Mouse (Mus musculus): ENCODE data around the gene 4930556J24Rik. TPM values are rescaled to one million over a fixed set of nuclear protein-coding genes. Genes with fewer than 3 reads are reported as not detected.

4930556J24Rik gene
- total and polyA plus RNA-seq, 3 experiments: 0.31 to 0.47 TPM; not detected in 1

DNA sequence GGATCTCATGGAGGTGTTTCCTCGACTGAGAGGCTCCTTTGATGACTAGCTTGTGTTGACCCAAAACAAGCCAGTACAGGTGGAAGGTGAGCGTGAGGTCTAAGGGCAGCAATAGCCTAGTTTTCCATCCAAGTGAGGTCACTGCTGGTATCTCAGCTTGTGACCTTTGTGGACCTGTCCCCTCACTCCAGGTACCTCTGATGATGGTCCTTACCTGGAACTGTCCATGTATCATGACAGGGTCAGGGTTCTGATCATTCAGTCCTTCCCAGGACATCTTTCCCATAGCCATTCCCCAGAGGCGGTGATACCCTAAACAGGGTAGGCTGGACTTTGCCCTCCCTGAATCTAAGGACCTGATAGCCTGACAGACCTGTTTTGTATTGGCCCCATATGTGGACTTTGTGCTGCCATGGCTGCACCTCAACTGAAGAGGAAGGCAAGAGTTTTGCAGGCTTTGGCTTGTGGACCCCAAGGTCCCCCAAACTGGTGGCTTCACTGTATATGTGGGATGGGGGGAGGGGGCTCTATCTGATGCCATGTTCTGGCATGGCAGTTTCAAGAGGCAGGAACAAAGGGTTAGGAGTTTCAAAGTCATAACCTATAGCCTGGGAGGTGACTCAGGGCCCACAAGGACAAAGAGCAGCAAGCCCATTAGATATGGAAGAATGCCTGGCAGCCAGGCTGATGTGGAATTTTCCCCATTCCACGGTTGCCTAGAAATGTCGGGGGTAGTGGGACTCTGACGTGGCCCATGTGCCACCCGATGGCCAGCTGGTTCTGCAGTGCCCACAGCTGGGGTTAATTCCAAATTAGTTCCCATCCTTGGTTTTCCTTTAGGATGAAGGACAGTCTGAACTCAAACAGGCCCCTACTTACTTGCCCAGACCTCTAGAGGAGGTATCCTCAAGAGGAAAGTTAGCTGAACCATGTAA, 6.0 kb upstream of the 4930556J24Rik start:
- H3K36me3 ChIP-seq (ENCODE audit: control insufficient read depth in 1 of 2, insufficient read depth in 2 of 2, low read length in 2 of 2): peaks cover 0 to 7% of the 10 kb centered on the region in 2 experiments; a peak in 2 of 4 replicates

GRCm38 (mm10) chr11:3981536-3981935, 5.0 kb upstream of the 4930556J24Rik start:
- no peak overlapping the region for H3K27ac ChIP-seq (ENCODE audit: control insufficient read depth, low read depth, low read length)
- H3K9me3 ChIP-seq (replicated peaks; ENCODE audit: insufficient read depth, low read length): no peaks in the 10 kb centered on the region
- no peaks in the 10 kb centered on the region for H3K4me1 ChIP-seq (ENCODE audit: control insufficient read depth in 1 of 2, insufficient read depth in 2 of 2, low read length in 2 of 2)
- H3K9ac ChIP-seq (ENCODE audit: control insufficient read depth, low read depth, low read length, poor library complexity, severe bottlenecking): no peak overlapping the region
- H3K79me2 ChIP-seq (ENCODE audit: control insufficient read depth, insufficient read depth, low read length, poor library complexity): no peaks in the 10 kb centered on the region
- peaks cover 0 to 14% of the 10 kb centered on the region in 2 experiments; a peak in 2 of 4 replicates for H3K36me3 ChIP-seq (ENCODE audit: control insufficient read depth in 1 of 2, insufficient read depth in 2 of 2, low read length in 2 of 2)
- no peaks in the 10 kb centered on the region for H3K27me3 ChIP-seq (ENCODE audit: control insufficient read depth in 1 of 2, insufficient read depth in 2 of 2, low read length in 2 of 2)
- H3K4me3 ChIP-seq (ENCODE audit: control insufficient read depth in 1 of 2, insufficient read depth in 1 of 2, low read depth in 2 of 2, low read length in 2 of 2): no peak overlapping the region
- no peak for TF ChIP-seq UBTF (IDR thresholded peaks at IDR 0.05; ENCODE audit: borderline replicate concordance, insufficient read depth, low read depth, low read length)
- no peak for TF ChIP-seq MAZ (IDR thresholded peaks at IDR 0.05; ENCODE audit: low read depth, low read length)
- no peak for TF ChIP-seq POLR2AphosphoS5 (IDR thresholded peaks at IDR 0.05; ENCODE audit: borderline replicate concordance, low read depth, low read length)
- TF ChIP-seq RCOR1 (IDR thresholded peaks at IDR 0.05; ENCODE audit: low read depth, low read length): no peak
- TF ChIP-seq CTCF (IDR thresholded peaks at IDR 0.05 in 2 of 3, conservative IDR thresholded peaks at IDR 0.05 in 1 of 3; ENCODE audit: control insufficient read depth in 1 of 3, insufficient read depth in 1 of 3, low read depth in 2 of 3, low read length in 3 of 3, poor library complexity in 1 of 3, severe bottlenecking in 1 of 3): no peak
- no peak; the same call in 1 of the 2 replicates for TF ChIP-seq POLR2AphosphoS2 (IDR thresholded peaks at IDR 0.05; ENCODE audit: low read length)
- no peak for TF ChIP-seq MYB (IDR thresholded peaks at IDR 0.05; ENCODE audit: low read depth, low read length)
- TF ChIP-seq BHLHE40 (IDR thresholded peaks at IDR 0.05; ENCODE audit: borderline replicate concordance, low read depth, low read length): no peak
- no peak for TF ChIP-seq ZMIZ1 (IDR thresholded peaks at IDR 0.05; ENCODE audit: low read depth, low read length)
- TF ChIP-seq MYC (IDR thresholded peaks at IDR 0.05; ENCODE audit: low read depth, low read length): no peak
- TF ChIP-seq SIN3A (IDR thresholded peaks at IDR 0.05; ENCODE audit: low read length): no peak
- no peak for TF ChIP-seq NRF1 (IDR thresholded peaks at IDR 0.05; ENCODE audit: insufficient read depth, low read depth, low read length, poor library complexity, severe bottlenecking)
- DNase-seq (ENCODE audit: low read depth, low spot score): no peak

More for the DNA sequence above, 6.0 kb upstream of the 4930556J24Rik start:
- TF ChIP-seq ZMIZ1 (IDR thresholded peaks at IDR 0.05; ENCODE audit: low read depth, low read length) (0 out of 2 replicates have a peak, but pooled peaks have one; percentile 43), EP300 (IDR thresholded peaks at IDR 0.05; ENCODE audit: low read depth in 1 of 2, low read length in 2 of 2) (no peak), HCFC1 (IDR thresholded peaks at IDR 0.05; ENCODE audit: low read depth, low read length) (no peak), RCOR1 (IDR thresholded peaks at IDR 0.05; ENCODE audit: low read depth, low read length) (no peak), POLR2AphosphoS5 (IDR thresholded peaks at IDR 0.05; ENCODE audit: borderline replicate concordance, low read depth, low read length) (0 out of 2 replicates have a peak, but pooled peaks have one; percentile 43), POLR2AphosphoS2 (IDR thresholded peaks at IDR 0.05; ENCODE audit: low read length) (peak; percentile 77)
- no peak overlapping the region for H3K9ac ChIP-seq (ENCODE audit: control insufficient read depth, low read depth, low read length, poor library complexity, severe bottlenecking)
- no peak for DNase-seq (ENCODE audit: low read depth, low spot score)
- H3K4me3 ChIP-seq (ENCODE audit: control insufficient read depth in 1 of 2, insufficient read depth in 1 of 2, low read depth in 2 of 2, low read length in 2 of 2): no peak overlapping the region
- no peaks in the 10 kb centered on the region for H3K4me1 ChIP-seq (ENCODE audit: control insufficient read depth in 1 of 2, insufficient read depth in 2 of 2, low read length in 2 of 2)
- no peaks in the 10 kb centered on the region for H3K79me2 ChIP-seq (ENCODE audit: control insufficient read depth, insufficient read depth, low read length, poor library complexity)
- no peaks in the 10 kb centered on the region for H3K27me3 ChIP-seq (ENCODE audit: control insufficient read depth in 1 of 2, insufficient read depth in 2 of 2, low read length in 2 of 2)
- H3K27ac ChIP-seq (ENCODE audit: control insufficient read depth, low read depth, low read length): no peak overlapping the region
- no peaks in the 10 kb centered on the region for H3K9me3 ChIP-seq (replicated peaks; ENCODE audit: insufficient read depth, low read length)

Measured in MEL (cell line).